Mouse (Mus musculus) liver, embryonic 14.5 days (tissue): Measurements from ENCODE around the gene Ttc39a. TPM values are rescaled to one million over a fixed set of nuclear protein-coding genes. Genes with fewer than 3 reads are reported as not detected.

ENCODE experiments used
- ATAC-seq: fragments of 200-750 bp; cut with Nextera tagmentation; 2 replicates; pipeline ENCODE4 v1.8.0; 2017; ENCODE audit warnings: moderate number of reproducible peaks, mild to moderate bottlenecking, moderate library complexity; ENCODE audit not compliant: insufficient read depth
- DNase-seq, 3 experiments: peaks; one replicate each; pipeline ENCODE4 v3.0.0-alpha.2; 2012 to 2013; ENCODE audit warnings: low read depth in 3 of 3, low spot score in 3 of 3
- H3K27ac ChIP-seq: fragments of 300-500 bp; sonication (generic); 2 replicates; pipeline ENCODE4 v1.5.1; 2014; ENCODE audit warnings: moderate library complexity, mild to moderate bottlenecking, control low read depth, inconsistent platforms
- H3K27me3 ChIP-seq: fragments of 300-500 bp; sonication (generic); 2 replicates; pipeline ENCODE4 v1.6.1; 2014; ENCODE audit warnings: mild to moderate bottlenecking, low read length, moderate library complexity; ENCODE audit not compliant: control insufficient read depth, insufficient read depth
- H3K36me3 ChIP-seq: fragments of 300-500 bp; sonication (generic); replicated peaks from 2 replicates; pipeline ENCODE4 v1.6.1; 2014; ENCODE audit warnings: low read depth; ENCODE audit not compliant: control insufficient read depth, insufficient read depth
- H3K4me1 ChIP-seq, 2 experiments: fragments of 200-500 bp in 1 of 2; fragments of 300-500 bp in 1 of 2; sonication (generic) in 1 of 2; replicated peaks; 2 replicates each; pipeline ENCODE4 v1.6.1; 2012 to 2014; ENCODE audit warnings: antibody characterized with exemption in 1 of 2, inconsistent platforms in 1 of 2, low read length in 1 of 2; ENCODE audit not compliant: control insufficient read depth in 2 of 2, insufficient read depth in 2 of 2
- H3K4me2 ChIP-seq: fragments of 300-500 bp; sonication (generic); 2 replicates; pipeline ENCODE4 v1.6.1; 2014; ENCODE audit warnings: low read depth, mild to moderate bottlenecking, control low read depth, moderate library complexity
- H3K4me3 ChIP-seq, 2 experiments: fragments of 200-500 bp in 1 of 2; fragments of 300-500 bp in 1 of 2; sonication (generic) in 1 of 2; 2 replicates each; pipeline ENCODE4 v1.5.1; 2012 to 2014; ENCODE audit warnings: low read depth in 2 of 2, low read length in 2 of 2, mild to moderate bottlenecking in 2 of 2, control low read depth in 1 of 2, inconsistent platforms in 1 of 2, moderate library complexity in 1 of 2; ENCODE audit not compliant: insufficient read depth in 1 of 2
- H3K9ac ChIP-seq: fragments of 300-500 bp; sonication (generic); replicated peaks from 2 replicates; pipeline ENCODE4 v1.6.1; 2014; ENCODE audit warnings: mild to moderate bottlenecking, control low read depth, moderate library complexity
- H3K9me3 ChIP-seq: fragments of 300-500 bp; sonication (generic); 2 replicates; pipeline ENCODE4 v1.6.1; 2016; ENCODE audit warnings: low read length, mixed read lengths; ENCODE audit not compliant: control insufficient read depth
- CTCF ChIP-seq: IDR thresholded peaks from 2 replicates; pipeline ENCODE4 v1.5.1; 2016; ENCODE audit warnings: antibody characterized with exemption, low read depth, control low read depth
- EP300 ChIP-seq: IDR thresholded peaks from 2 replicates; pipeline ENCODE4 v1.6.1; 2016; ENCODE audit warnings: antibody characterized with exemption, low read depth
- WGBS: fragments of 180-500 bp; shearing (Covaris S2); extraction: QIAGEN DNeasy Blood & Tissue Kit; methylation state at CpG from one replicate; pipeline ENCODE4 v1.1.7; 2014; ENCODE audit not compliant: insufficient replicate concordance; 5-methylcytosine and 5-hydroxymethylcytosine counted together
- polyA plus RNA-seq, 2 experiments: library from polyadenylated mRNA; depleted of rRNA in 1 of 2; stranded (reverse) in 1 of 2; unstranded in 1 of 2; fragments of >200 nt; fragmentation: Nextera tagmentation in 1 of 2; extraction: Ambion mirVana in 1 of 2; gene quantifications; 2 replicates each; pipeline versions ENCODE4 v1.2.1 to v1.2.3; 2012 to 2014

Gene Ttc39a
- polyA plus RNA-seq, 2 experiments, result 11.7 to 13.6 TPM

DNA sequence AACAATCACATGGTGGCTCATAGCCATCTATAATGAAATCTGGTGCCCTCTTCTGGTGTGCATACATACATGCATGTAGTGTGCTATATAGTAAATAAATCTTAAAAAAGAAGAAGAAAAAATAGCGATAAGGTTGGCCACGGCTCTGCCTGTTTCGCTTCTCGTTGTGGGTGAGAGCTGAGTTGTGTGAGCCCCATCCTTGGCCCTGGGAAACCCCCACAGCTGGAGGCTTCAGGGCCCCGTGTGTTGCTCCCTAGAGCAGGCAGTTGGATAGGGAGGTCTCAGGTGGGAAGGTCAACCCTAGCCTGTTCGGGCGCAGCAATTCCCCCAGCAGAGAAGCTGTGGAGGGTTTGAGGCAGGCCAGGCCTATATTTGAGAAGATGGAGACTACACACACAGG lies 23.8 kb downstream of the Ttc39a start:
- DNase-seq (no peak), ATAC-seq (no peak)
- 85% methylated on average over 7 of the region's 7 CpGs for WGBS
- no peak overlapping the region for H3K4me2 ChIP-seq
- H3K4me3 ChIP-seq, result no peak overlapping the region
- no peaks in the 10 kb centered on the region for H3K36me3 ChIP-seq
- H3K9ac ChIP-seq, result no peak overlapping the region; the same call in 1 of the 2 replicates
- H3K27ac ChIP-seq, result no peak overlapping the region
- H3K9me3 ChIP-seq, result no peaks in the 10 kb centered on the region
- no peaks in the 10 kb centered on the region for H3K27me3 ChIP-seq
- peaks cover 18 to 19% of the 10 kb centered on the region in 2 experiments for H3K4me1 ChIP-seq
- TF ChIP-seq EP300, result no peak
- peak; percentile 32; the same call in 1 of the 2 replicates for TF ChIP-seq CTCF

DNA sequence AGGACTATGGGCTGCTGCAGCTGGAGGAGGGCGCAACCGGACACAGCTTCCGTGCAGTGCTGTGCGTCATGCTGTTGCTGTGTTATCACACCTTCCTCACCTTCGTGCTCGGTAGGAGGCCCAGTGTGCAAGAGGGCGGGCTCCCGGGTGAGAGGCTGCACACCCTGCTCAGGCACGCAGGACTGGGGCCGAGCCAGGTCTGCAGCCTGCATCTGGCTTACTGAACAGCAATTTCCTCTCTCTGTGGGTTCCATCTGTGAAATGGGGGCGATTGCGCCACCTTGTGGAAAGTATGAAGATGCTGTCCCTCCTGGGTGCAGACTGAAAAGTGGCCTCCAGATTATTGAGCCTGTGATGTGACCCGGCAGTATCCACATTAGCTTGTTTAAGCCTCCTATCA lies 24.4 kb downstream of the Ttc39a start:
- no peak overlapping the region; the same call in 1 of the 2 replicates for H3K4me2 ChIP-seq
- no peak overlapping the region for H3K9ac ChIP-seq
- H3K27me3 ChIP-seq, result no peaks in the 10 kb centered on the region
- ATAC-seq, result peak; percentile 73
- TF ChIP-seq CTCF (peak; percentile 94), EP300 (no peak)
- no peaks in the 10 kb centered on the region for H3K36me3 ChIP-seq
- no peaks in the 10 kb centered on the region for H3K9me3 ChIP-seq
- H3K4me3 ChIP-seq, result no peak overlapping the region
- no peak overlapping the region for H3K27ac ChIP-seq
- 29% methylated on average over 13 of the region's 13 CpGs for WGBS
- DNase-seq, result peak; percentile 72 to 76 (median 72)
- H3K4me1 ChIP-seq, result peaks cover 15% of the 10 kb centered on the region in 2 experiments; a peak in 3 of 4 replicates

DNA sequence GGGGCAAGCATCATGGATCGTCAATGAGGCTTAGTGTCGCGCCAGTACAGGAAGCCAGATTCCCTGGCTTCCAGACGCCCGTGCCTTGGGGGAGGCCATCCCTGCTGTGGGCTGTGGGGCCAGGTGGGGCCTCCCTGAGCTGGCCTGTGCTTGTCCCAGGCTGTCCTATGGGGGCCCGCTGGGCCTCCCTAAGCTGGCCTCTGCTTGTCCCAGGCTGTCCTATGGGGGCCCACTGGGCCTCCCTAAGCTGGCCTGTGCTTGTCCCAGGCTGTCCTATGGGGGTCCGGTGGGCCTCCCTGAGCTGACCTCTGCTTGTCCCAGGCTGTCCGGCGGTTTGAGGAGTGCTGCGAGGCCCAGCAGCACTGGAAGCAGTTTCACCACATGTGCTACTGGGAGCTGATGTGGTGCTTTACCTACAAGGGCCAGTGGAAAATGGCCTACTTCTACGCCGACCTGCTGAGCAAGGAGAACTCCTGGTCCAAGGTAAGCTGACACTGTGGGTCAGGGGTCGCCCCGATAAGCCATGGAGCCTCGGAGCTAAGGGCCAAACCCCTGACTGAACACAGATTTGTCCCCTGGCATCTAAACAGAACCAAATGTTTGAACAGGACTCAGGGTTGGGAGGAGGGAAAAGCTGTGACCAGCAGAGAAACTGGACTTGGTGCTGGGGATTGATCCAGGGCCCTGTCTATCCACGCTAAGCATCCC lies 26.4 kb downstream of the Ttc39a start:
- ATAC-seq (no peak; the same call in 1 of the 2 replicates), DNase-seq (no peak)

DNA sequence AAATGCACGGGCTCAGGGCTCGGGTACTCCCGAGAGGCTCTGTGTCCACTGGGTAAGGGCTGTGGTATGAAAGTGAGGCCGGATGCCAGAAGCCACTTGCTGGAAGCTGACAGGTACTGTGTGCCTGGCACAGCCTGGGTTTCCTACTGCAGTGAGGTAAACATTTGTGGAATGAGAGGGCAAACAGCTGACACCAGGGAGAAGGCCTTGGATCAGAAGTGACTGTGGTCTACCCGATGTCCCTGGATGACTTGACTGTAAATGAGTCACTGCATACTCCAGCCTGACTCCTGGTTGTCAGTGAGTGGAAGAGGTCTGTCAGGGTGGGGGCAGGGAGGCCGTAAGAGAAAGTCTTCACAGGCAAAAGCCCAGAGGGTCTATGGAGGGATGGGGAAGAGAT lies 27.2 kb downstream of the Ttc39a start:
- H3K9ac ChIP-seq, result no peak overlapping the region
- DNase-seq, result no peak
- H3K9me3 ChIP-seq, result no peaks in the 10 kb centered on the region
- H3K27ac ChIP-seq, result no peak overlapping the region
- H3K27me3 ChIP-seq, result no peaks in the 10 kb centered on the region
- 72% methylated on average over 6 of the region's 6 CpGs for WGBS
- ATAC-seq, result no peak
- peaks cover 22 to 24% of the 10 kb centered on the region in 2 experiments for H3K4me1 ChIP-seq
- no peak overlapping the region for H3K4me3 ChIP-seq
- TF ChIP-seq CTCF (no peak), EP300 (no peak)
- no peak overlapping the region for H3K4me2 ChIP-seq
- peaks cover 5% of the 10 kb centered on the region for H3K36me3 ChIP-seq

More for the DNA sequence above, 26.4 kb downstream of the Ttc39a start:
- no peak for TF ChIP-seq CTCF
- no peak for TF ChIP-seq EP300
- H3K36me3 ChIP-seq, result no peaks in the 10 kb centered on the region
- peaks cover 15 to 17% of the 10 kb centered on the region in 2 experiments; a peak in 3 of 4 replicates for H3K4me1 ChIP-seq
- no peak overlapping the region for H3K9ac ChIP-seq
- no peak overlapping the region for H3K27ac ChIP-seq
- no peak overlapping the region for H3K4me2 ChIP-seq
- no peak overlapping the region for H3K4me3 ChIP-seq
- 75% methylated on average over 16 of the region's 16 CpGs for WGBS
- no peaks in the 10 kb centered on the region for H3K9me3 ChIP-seq
- H3K27me3 ChIP-seq, result no peaks in the 10 kb centered on the region

DNA sequence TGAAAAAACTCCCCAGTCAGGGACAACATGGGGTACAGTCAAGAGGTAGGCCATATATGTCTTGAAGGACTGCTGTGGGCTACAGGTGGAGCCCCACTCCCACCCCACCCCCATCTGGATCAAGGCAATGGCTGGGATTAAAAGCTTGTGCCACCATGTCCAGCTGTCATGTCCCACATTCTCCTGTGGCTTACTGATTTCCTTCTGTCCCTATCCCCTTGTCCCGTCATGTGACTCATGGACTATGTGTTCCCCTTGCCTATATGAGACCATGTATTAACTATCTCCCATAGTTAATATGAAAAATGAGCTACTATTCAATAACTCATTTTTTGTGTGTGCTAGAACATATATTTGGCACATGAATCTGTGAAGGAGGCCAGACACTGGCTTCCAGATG lies 27.8 kb downstream of the Ttc39a start:
- peaks cover 9% of the 10 kb centered on the region for H3K36me3 ChIP-seq
- WGBS, result 89% methylated on average over 1 of the region's 1 CpGs
- H3K27me3 ChIP-seq, result no peaks in the 10 kb centered on the region
- H3K4me2 ChIP-seq, result no peak overlapping the region
- no peak overlapping the region for H3K27ac ChIP-seq
- peaks cover 28 to 30% of the 10 kb centered on the region in 2 experiments for H3K4me1 ChIP-seq
- no peaks in the 10 kb centered on the region for H3K9me3 ChIP-seq
- DNase-seq (no peak), ATAC-seq (no peak)
- no peak for TF ChIP-seq CTCF
- no peak for TF ChIP-seq EP300
- H3K9ac ChIP-seq, result no peak overlapping the region
- no peak overlapping the region for H3K4me3 ChIP-seq
